In the genomic region with DNA sequence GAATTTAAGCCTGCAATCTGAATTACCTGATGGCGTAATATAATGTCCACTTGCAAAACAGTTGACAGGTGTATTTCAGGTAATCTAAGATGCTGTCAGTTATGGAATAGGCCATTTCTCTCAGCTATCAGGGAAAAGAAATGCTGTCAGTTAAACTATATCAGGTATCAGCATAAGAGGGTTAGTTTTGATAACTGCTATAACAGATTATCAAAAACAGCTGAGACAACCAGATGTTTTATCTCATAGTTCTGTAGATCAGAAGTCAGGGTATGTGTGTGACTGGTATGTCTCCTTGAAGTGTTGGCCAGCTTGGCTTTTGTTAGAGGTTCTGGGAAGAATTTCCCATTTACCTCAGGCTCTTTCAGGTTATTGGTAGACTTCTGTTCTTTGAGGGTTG, we compare ENCODE assay signal across 20 mouse cellular contexts.
"Had no signal": no experiment of that assay in that cellular context is flagged by ENCODE, and none has a peak within 500 bp of the region (broad histone marks: within the 10 kb centered on the region; RNA-seq: fewer than 3 reads in every experiment).

No protein-coding gene starts in this region.

- H3K4me3 ChIP-seq: midbrain, embryonic 10.5 days; midbrain, embryonic 12.5 days; myocyte; neural tube, embryonic 13.5 days; neural tube, embryonic 15.5 days; stomach, embryonic 15.5 days had no signal

- DNase-seq: lung, adult 18-20 months; lung, embryonic 14.5 days; lung, postnatal 10 days; lung, postnatal 4 days; midbrain, embryonic 14.5 days; retina, postnatal 1 day; right cerebral cortex, adult 18-20 months; right cerebral cortex, postnatal 25 days; right cerebral cortex, postnatal 4 days; thymus, adult 2 months; thymus, postnatal 25 days; thymus, postnatal 4 days had no signal

- H3K9ac ChIP-seq: lung, embryonic 14.5 days; midbrain, embryonic 12.5 days; neural tube, embryonic 13.5 days; neural tube, embryonic 15.5 days; stomach, embryonic 15.5 days had no signal

- H3K9me3 ChIP-seq: midbrain, embryonic 10.5 days; midbrain, embryonic 12.5 days; neural tube, embryonic 13.5 days; neural tube, embryonic 15.5 days; stomach, embryonic 15.5 days had no signal

- H3K27me3 ChIP-seq: midbrain, embryonic 12.5 days; neural tube, embryonic 13.5 days; neural tube, embryonic 15.5 days; stomach, embryonic 15.5 days had no signal

- ATAC-seq: midbrain, embryonic 16.5 days had no signal

- H3K36me3 ChIP-seq: midbrain, embryonic 10.5 days; midbrain, embryonic 12.5 days; neural tube, embryonic 13.5 days; neural tube, embryonic 15.5 days; stomach, embryonic 15.5 days had no signal

- H3K4me1 ChIP-seq: midbrain, embryonic 12.5 days had no signal

- H3K4me2 ChIP-seq: lung, embryonic 14.5 days; midbrain, embryonic 12.5 days; neural tube, embryonic 13.5 days; neural tube, embryonic 15.5 days; stomach, embryonic 15.5 days had no signal

- H3K27ac ChIP-seq: midbrain, embryonic 10.5 days; midbrain, embryonic 12.5 days; neural tube, embryonic 13.5 days; neural tube, embryonic 15.5 days; stomach, embryonic 15.5 days; stomach, postnatal 0 days had no signal
